Mouse (Mus musculus) small intestine, adult 2 months (tissue): ENCODE data around the gene Nsl1. TPM values are rescaled to one million over a fixed set of nuclear protein-coding genes. Genes with fewer than 3 reads are reported as not detected.
A peak's percentile ranks its signal among the peaks of the same experiment; 100 is the strongest.
"Not testable (repeated sequence)": the region's sequence is repeated elsewhere in the genome, so short reads cannot be mapped to it uniquely, and the experiment has no call there.

Experiments
- H3K27ac ChIP-seq: fragments of 200-500 bp; 2 replicates; pipeline ENCODE4 v1.5.1; 2012; ENCODE audit warnings: low read depth, low read length, control low read depth, inconsistent platforms; ENCODE audit not compliant: insufficient read depth
- H3K27me3 ChIP-seq: fragments of 200-500 bp; 2 replicates; pipeline ENCODE4 v1.6.1; 2012; ENCODE audit warnings: mild to moderate bottlenecking, moderate library complexity, low read length, inconsistent platforms; ENCODE audit not compliant: control insufficient read depth, insufficient read depth
- H3K36me3 ChIP-seq: fragments of 200-500 bp; 2 replicates; pipeline ENCODE4 v1.6.1; 2012; ENCODE audit warnings: mild to moderate bottlenecking, low read length, control low read depth, inconsistent platforms; ENCODE audit not compliant: control insufficient read depth, insufficient read depth
- H3K4me1 ChIP-seq: fragments of 200-500 bp; 2 replicates; pipeline ENCODE4 v1.6.1; 2012; ENCODE audit warnings: low read length, inconsistent platforms, mixed read lengths; ENCODE audit not compliant: control insufficient read depth, insufficient read depth, insufficient read length
- H3K4me3 ChIP-seq: fragments of 200-500 bp; 2 replicates; pipeline ENCODE4 v1.5.1; 2012; ENCODE audit warnings: low read depth, mild to moderate bottlenecking, control low read depth, inconsistent platforms, low read length, moderate library complexity
- CTCF ChIP-seq: fragments of 200-500 bp; IDR thresholded peaks from 2 replicates; pipeline ENCODE4 v1.5.1; 2012; ENCODE audit warnings: low read depth, mild to moderate bottlenecking, control low read depth, inconsistent platforms, low read length, moderate library complexity, mixed read lengths; ENCODE audit not compliant: insufficient replicate concordance, insufficient read length; ENCODE audit errors: extremely low read depth
- POLR2A ChIP-seq: fragments of 200-500 bp; IDR thresholded peaks from 2 replicates; pipeline ENCODE4 v1.6.1; 2012; ENCODE audit warnings: low read depth, mild to moderate bottlenecking, control low read depth, inconsistent platforms, low read length, moderate library complexity
- WGBS: fragments of 180-500 bp; shearing (Covaris S2); methylation state at CpG from one replicate; pipeline ENCODE4 v1.1.7; 2018; 5-methylcytosine and 5-hydroxymethylcytosine counted together
- polyA plus RNA-seq: library from polyadenylated mRNA; depleted of rRNA; stranded (reverse); fragments of >200 nt; gene quantifications from 2 replicates; pipeline ENCODE4 v1.2.3, GENCODE M21; 2012; rRNA removed

Nsl1 gene
- polyA plus RNA-seq: 1.4 and 1.6 TPM in 2 replicates

GRCm38 (mm10) chr1:191062781-191063485, at the start of gene Nsl1, which contains the start of gene Tatdn3:
Nsl1 (plus strand) TSS chr1:191063012.
Tatdn3 (minus strand) TSS chr1:191062932.
- under 1% methylated on average over 56 of the region's 56 CpGs for WGBS
- Histone ChIP-seq H3K36me3 (no peaks in the 10 kb centered on the region), H3K4me1 (no peaks in the 10 kb centered on the region), H3K4me3 (peak within 1 kb of the TSS; percentile 86), H3K27me3 (no peaks in the 10 kb centered on the region), H3K27ac (peak within 1 kb of the TSS; percentile 24; the same call in 1 of the 2 replicates)
- 0 out of 2 replicates have a peak, but pooled peaks have one; percentile 64 for TF ChIP-seq POLR2A
- no peak; the same call in 1 of the 2 replicates for TF ChIP-seq CTCF

- Histone ChIP-seq H3K4me3 (no peak overlapping the region), H3K36me3 (peaks cover 24% of the 10 kb centered on the region), H3K27ac (no peak overlapping the region), H3K4me1 (no peaks in the 10 kb centered on the region), H3K27me3 (no peaks in the 10 kb centered on the region)
- 94% methylated on average over 3 of the region's 3 CpGs for WGBS
- TF ChIP-seq POLR2A: no peak
- no peak for TF ChIP-seq CTCF
These were observed 48.5 kb upstream of the Nsl1 start for GRCm38 (mm10) chr1:191014271-191014670.

- H3K27ac ChIP-seq: no peak overlapping the region
- WGBS: 94% methylated on average over 5 of the region's 5 CpGs
- H3K4me3 ChIP-seq: no peak overlapping the region
These were observed 43.0 kb upstream of the Nsl1 start for GRCm38 (mm10) chr1:191019803-191020202.

GRCm38 (mm10) chr1:191020217-191020924, 42.4 kb upstream of the Nsl1 start:
- WGBS: 88% methylated on average over 3 of the region's 3 CpGs

More at GRCm38 (mm10) chr1:191019803-191020202, 43.0 kb upstream of the Nsl1 start:
- Histone ChIP-seq H3K4me1 (peaks cover under 1% of the 10 kb centered on the region; the same call in 1 of the 2 replicates), H3K36me3 (peaks cover 16% of the 10 kb centered on the region), H3K27me3 (no peaks in the 10 kb centered on the region)
- TF ChIP-seq CTCF: no peak
- TF ChIP-seq POLR2A: no peak

GRCm38 (mm10) chr1:191021016-191021415, 41.8 kb upstream of the Nsl1 start:
- no peak overlapping the region for H3K4me3 ChIP-seq
- H3K4me1 ChIP-seq: peaks cover 7% of the 10 kb centered on the region; the same call in 1 of the 2 replicates
- H3K36me3 ChIP-seq: peaks cover 14% of the 10 kb centered on the region
- 90% methylated on average over 7 of the region's 7 CpGs for WGBS
- H3K27ac ChIP-seq: no peak overlapping the region
- TF ChIP-seq CTCF (no peak), POLR2A (no peak)
- no peaks in the 10 kb centered on the region for H3K27me3 ChIP-seq

More at GRCm38 (mm10) chr1:191020217-191020924, 42.4 kb upstream of the Nsl1 start:
- Histone ChIP-seq H3K27me3 (no peaks in the 10 kb centered on the region), H3K4me1 (peaks cover 6% of the 10 kb centered on the region; the same call in 1 of the 2 replicates), H3K27ac (no peak overlapping the region), H3K36me3 (peaks cover 14% of the 10 kb centered on the region), H3K4me3 (no peak overlapping the region)
- no peak for TF ChIP-seq POLR2A
- TF ChIP-seq CTCF: no peak

- peaks cover 13% of the 10 kb centered on the region; the same call in 1 of the 2 replicates for H3K4me1 ChIP-seq
- H3K36me3 ChIP-seq: peaks cover 14% of the 10 kb centered on the region
- WGBS: 67% methylated on average over 2 of the region's 2 CpGs
- no peaks in the 10 kb centered on the region for H3K27me3 ChIP-seq
- H3K27ac ChIP-seq: no peak overlapping the region
- TF ChIP-seq CTCF (no peak), POLR2A (no peak)
- no peak overlapping the region for H3K4me3 ChIP-seq
These were observed 39.7 kb upstream of the Nsl1 start for GRCm38 (mm10) chr1:191023140-191023539.

- not testable (repeated sequence) for H3K27me3 ChIP-seq, H3K27ac ChIP-seq, H3K4me3 ChIP-seq
- WGBS: 90% methylated on average over 6 of the region's 6 CpGs
- H3K4me1 ChIP-seq: peaks cover 13% of the 10 kb centered on the region; the same call in 1 of the 2 replicates
- H3K36me3 ChIP-seq: peaks cover 14% of the 10 kb centered on the region
These were observed 39.0 kb upstream of the Nsl1 start for GRCm38 (mm10) chr1:191023806-191024205.
